Mouse (Mus musculus): ENCODE data around the gene Klf11. TPM values are rescaled to one million over a fixed set of nuclear protein-coding genes. Genes with fewer than 3 reads are reported as not detected.
"Not testable (repeated sequence)": the region's sequence is repeated elsewhere in the genome, so short reads cannot be mapped to it uniquely, and the experiment has no call there.

The Klf11 gene
- polyA plus RNA-seq, 1 experiment from 2014 or later, result 12.2 TPM

- WGBS (ENCODE audit: insufficient replicate concordance), result 83% methylated on average over 5 of the region's 5 CpGs
- Histone ChIP-seq H3K9ac (ENCODE audit: low read depth, low read length) (no peak overlapping the region), H3K36me3 (ENCODE audit: control insufficient read depth, insufficient read depth, low read length) (no peaks in the 10 kb centered on the region), H3K9me3 (replicated peaks; ENCODE audit: control insufficient read depth, low read length) (no peaks in the 10 kb centered on the region), H3K4me2 (no peak overlapping the region), H3K4me3 (ENCODE audit: low read depth, low read length) (no peak overlapping the region), H3K27me3 (ENCODE audit: control insufficient read depth, insufficient read depth, low read length) (no peaks in the 10 kb centered on the region), H3K27ac (ENCODE audit: low read depth, low read length) (no peak overlapping the region), H3K4me1 (ENCODE audit: control insufficient read depth, insufficient read depth, low read length) (peaks cover 8% of the 10 kb centered on the region; the same call in 1 of the 2 replicates)
- no peak for ATAC-seq (replicated peaks; ENCODE audit: insufficient number of reproducible peaks, low FRiP score, low TSS enrichment)
These were observed 24.7 kb upstream of the Klf11 start for GRCm38 (mm10) chr12:24626401-24626800.

DNA sequence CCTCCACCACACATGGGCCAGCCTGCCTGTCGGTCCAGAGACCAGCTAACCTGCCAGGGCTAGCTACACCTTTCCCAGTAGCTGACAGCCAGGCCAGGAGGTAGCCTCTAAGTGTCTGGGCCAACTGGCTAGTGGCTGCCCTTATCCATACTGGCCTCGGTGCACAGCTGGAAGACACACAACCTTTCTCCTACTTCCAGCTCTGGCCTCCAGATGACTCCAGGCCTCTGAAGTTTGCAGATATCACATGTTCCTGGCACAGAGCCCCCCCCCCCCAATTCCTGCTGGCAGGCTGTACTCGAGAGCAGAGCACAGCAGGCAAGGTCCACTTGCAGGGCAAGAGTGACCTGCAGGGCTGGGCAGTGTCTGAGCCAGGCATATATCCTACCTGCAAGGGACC is 23.9 kb upstream of the Klf11 start:
- no peak overlapping the region for H3K9ac ChIP-seq (ENCODE audit: low read depth, low read length)
- no peaks in the 10 kb centered on the region for H3K9me3 ChIP-seq (replicated peaks; ENCODE audit: control insufficient read depth, low read length)
- no peak overlapping the region for H3K27ac ChIP-seq (ENCODE audit: low read depth, low read length)
- H3K4me3 ChIP-seq (ENCODE audit: low read depth, low read length), result no peak overlapping the region
- H3K36me3 ChIP-seq (ENCODE audit: control insufficient read depth, insufficient read depth, low read length), result no peaks in the 10 kb centered on the region
- peaks cover 8% of the 10 kb centered on the region; the same call in 1 of the 2 replicates for H3K4me1 ChIP-seq (ENCODE audit: control insufficient read depth, insufficient read depth, low read length)
- no peaks in the 10 kb centered on the region for H3K27me3 ChIP-seq (ENCODE audit: control insufficient read depth, insufficient read depth, low read length)
- ATAC-seq (replicated peaks; ENCODE audit: insufficient number of reproducible peaks, low FRiP score, low TSS enrichment), result no peak
- 37% methylated on average over 3 of the region's 3 CpGs for WGBS (ENCODE audit: insufficient replicate concordance)
- no peak overlapping the region for H3K4me2 ChIP-seq

DNA sequence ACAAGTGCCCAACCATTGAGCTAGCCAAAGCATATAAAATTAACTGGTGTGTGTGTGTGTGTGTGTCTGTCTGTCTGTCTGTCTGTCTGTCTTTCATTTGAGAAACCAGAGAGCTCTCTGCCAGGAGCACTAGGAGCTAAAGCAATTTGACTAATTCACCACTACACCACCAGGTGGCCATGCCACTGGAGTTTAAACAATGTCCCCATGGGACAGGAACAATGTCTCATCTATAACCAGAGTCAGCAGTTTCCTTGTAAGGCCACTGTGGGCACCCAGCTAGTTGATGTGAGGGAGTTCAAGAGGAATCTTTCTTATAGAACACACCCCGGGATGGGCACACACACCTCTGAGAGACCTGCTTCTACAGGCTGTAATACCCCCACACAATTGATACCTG is 20.9 kb upstream of the Klf11 start:
- WGBS (ENCODE audit: insufficient replicate concordance), result 86% methylated on average over 1 of the region's 1 CpGs
- ATAC-seq (replicated peaks; ENCODE audit: insufficient number of reproducible peaks, low FRiP score, low TSS enrichment), result no peak

GRCm38 (mm10) chr12:24632404-24632803 is 18.7 kb upstream of the Klf11 start:
- no peak for ATAC-seq (replicated peaks; ENCODE audit: insufficient number of reproducible peaks, low FRiP score, low TSS enrichment)
- Histone ChIP-seq H3K4me1 (ENCODE audit: control insufficient read depth, insufficient read depth, low read length) (peaks cover 13% of the 10 kb centered on the region), H3K4me3 (ENCODE audit: low read depth, low read length) (no peak overlapping the region), H3K9ac (ENCODE audit: low read depth, low read length) (no peak overlapping the region), H3K27me3 (ENCODE audit: control insufficient read depth, insufficient read depth, low read length) (no peaks in the 10 kb centered on the region), H3K4me2 (no peak overlapping the region), H3K9me3 (replicated peaks; ENCODE audit: control insufficient read depth, low read length) (no peaks in the 10 kb centered on the region), H3K27ac (ENCODE audit: low read depth, low read length) (no peak overlapping the region), H3K36me3 (ENCODE audit: control insufficient read depth, insufficient read depth, low read length) (no peaks in the 10 kb centered on the region)
- WGBS (ENCODE audit: insufficient replicate concordance), result 63% methylated on average over 4 of the region's 4 CpGs

More for the DNA sequence above, 20.9 kb upstream of the Klf11 start:
- no peaks in the 10 kb centered on the region for H3K36me3 ChIP-seq (ENCODE audit: control insufficient read depth, insufficient read depth, low read length)
- H3K9ac ChIP-seq (ENCODE audit: low read depth, low read length), result no peak overlapping the region
- no peaks in the 10 kb centered on the region for H3K27me3 ChIP-seq (ENCODE audit: control insufficient read depth, insufficient read depth, low read length)
- no peak overlapping the region for H3K4me2 ChIP-seq
- no peak overlapping the region for H3K4me3 ChIP-seq (ENCODE audit: low read depth, low read length)
- H3K27ac ChIP-seq (ENCODE audit: low read depth, low read length), result no peak overlapping the region
- peaks cover 13% of the 10 kb centered on the region for H3K4me1 ChIP-seq (ENCODE audit: control insufficient read depth, insufficient read depth, low read length)
- no peaks in the 10 kb centered on the region for H3K9me3 ChIP-seq (replicated peaks; ENCODE audit: control insufficient read depth, low read length)

- 80% methylated on average over 1 of the region's 1 CpGs for WGBS (ENCODE audit: insufficient replicate concordance)
- no peak overlapping the region for H3K4me2 ChIP-seq
- no peaks in the 10 kb centered on the region for H3K27me3 ChIP-seq (ENCODE audit: control insufficient read depth, insufficient read depth, low read length)
- no peaks in the 10 kb centered on the region for H3K36me3 ChIP-seq (ENCODE audit: control insufficient read depth, insufficient read depth, low read length)
- H3K9me3 ChIP-seq (replicated peaks; ENCODE audit: control insufficient read depth, low read length), result no peaks in the 10 kb centered on the region
- H3K27ac ChIP-seq (ENCODE audit: low read depth, low read length), result no peak overlapping the region
- no peak for ATAC-seq (replicated peaks; ENCODE audit: insufficient number of reproducible peaks, low FRiP score, low TSS enrichment)
- no peak overlapping the region for H3K4me3 ChIP-seq (ENCODE audit: low read depth, low read length)
- no peak overlapping the region for H3K9ac ChIP-seq (ENCODE audit: low read depth, low read length)
- peaks cover 13% of the 10 kb centered on the region for H3K4me1 ChIP-seq (ENCODE audit: control insufficient read depth, insufficient read depth, low read length)
These were observed 17.3 kb upstream of the Klf11 start for GRCm38 (mm10) chr12:24633753-24634191.

DNA sequence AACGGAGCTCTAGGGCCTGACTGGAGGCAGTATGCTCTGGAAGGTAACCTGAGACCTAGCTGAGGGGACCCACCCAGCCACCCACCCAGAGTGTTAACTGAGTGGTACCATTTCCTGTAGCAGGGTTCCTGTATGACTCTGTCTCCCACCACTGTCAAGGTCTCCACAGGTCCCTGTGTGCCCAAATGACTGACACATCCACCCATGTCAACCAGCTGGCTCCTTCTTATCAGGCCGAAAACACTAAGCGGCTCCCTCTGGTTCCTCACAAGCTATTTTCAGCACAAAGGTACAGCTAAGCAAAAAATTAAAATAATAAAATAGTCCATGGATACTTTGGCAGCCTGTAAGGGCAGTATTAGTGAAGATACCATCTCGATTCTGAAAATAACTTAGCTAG is 16.9 kb upstream of the Klf11 start:
- H3K27ac ChIP-seq (ENCODE audit: low read depth, low read length), result no peak overlapping the region
- H3K4me1 ChIP-seq (ENCODE audit: control insufficient read depth, insufficient read depth, low read length), result peaks cover 13% of the 10 kb centered on the region
- H3K36me3 ChIP-seq (ENCODE audit: control insufficient read depth, insufficient read depth, low read length), result no peaks in the 10 kb centered on the region
- no peaks in the 10 kb centered on the region for H3K9me3 ChIP-seq (replicated peaks; ENCODE audit: control insufficient read depth, low read length)
- no peak overlapping the region for H3K4me2 ChIP-seq
- H3K27me3 ChIP-seq (ENCODE audit: control insufficient read depth, insufficient read depth, low read length), result no peaks in the 10 kb centered on the region
- H3K9ac ChIP-seq (ENCODE audit: low read depth, low read length), result no peak overlapping the region
- ATAC-seq (replicated peaks; ENCODE audit: insufficient number of reproducible peaks, low FRiP score, low TSS enrichment), result no peak
- no peak overlapping the region for H3K4me3 ChIP-seq (ENCODE audit: low read depth, low read length)
- WGBS (ENCODE audit: insufficient replicate concordance), result 53% methylated on average over 4 of the region's 4 CpGs

GRCm38 (mm10) chr12:24634648-24635047 is 16.4 kb upstream of the Klf11 start:
- no peaks in the 10 kb centered on the region for H3K36me3 ChIP-seq (ENCODE audit: control insufficient read depth, insufficient read depth, low read length)
- no peak overlapping the region for H3K4me2 ChIP-seq
- no peak for ATAC-seq (replicated peaks; ENCODE audit: insufficient number of reproducible peaks, low FRiP score, low TSS enrichment)
- no peak overlapping the region for H3K9ac ChIP-seq (ENCODE audit: low read depth, low read length)
- no peaks in the 10 kb centered on the region for H3K27me3 ChIP-seq (ENCODE audit: control insufficient read depth, insufficient read depth, low read length)
- 85% methylated on average over 3 of the region's 3 CpGs for WGBS (ENCODE audit: insufficient replicate concordance)
- no peak overlapping the region for H3K4me3 ChIP-seq (ENCODE audit: low read depth, low read length)
- H3K27ac ChIP-seq (ENCODE audit: low read depth, low read length), result no peak overlapping the region
- H3K9me3 ChIP-seq (replicated peaks; ENCODE audit: control insufficient read depth, low read length), result no peaks in the 10 kb centered on the region
- peaks cover 13% of the 10 kb centered on the region for H3K4me1 ChIP-seq (ENCODE audit: control insufficient read depth, insufficient read depth, low read length)

DNA sequence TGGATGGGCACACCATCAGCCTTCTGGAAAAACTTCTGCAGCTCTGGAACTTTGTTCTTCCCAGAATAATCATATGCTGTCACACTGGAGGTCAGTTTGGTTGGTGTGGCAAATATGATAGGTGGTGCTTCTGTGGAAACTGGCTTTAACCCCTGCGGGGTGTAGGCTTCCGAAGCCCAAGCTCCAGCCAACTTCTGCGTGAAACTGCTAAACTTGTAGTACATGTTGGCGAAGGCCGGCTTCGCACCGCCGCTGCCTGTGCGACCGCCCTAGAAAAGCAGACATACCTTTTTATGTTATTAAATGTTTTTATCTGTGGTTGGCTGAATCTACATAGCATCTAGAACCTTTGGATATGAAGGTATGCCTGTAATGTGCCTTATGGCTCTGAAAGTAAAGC is 12.3 kb upstream of the Klf11 start:
- H3K4me2 ChIP-seq; H3K9ac ChIP-seq (ENCODE audit: low read depth, low read length); H3K27ac ChIP-seq (ENCODE audit: low read depth, low read length); H3K9me3 ChIP-seq (replicated peaks; ENCODE audit: control insufficient read depth, low read length); H3K36me3 ChIP-seq (ENCODE audit: control insufficient read depth, insufficient read depth, low read length); H3K4me3 ChIP-seq (ENCODE audit: low read depth, low read length); ATAC-seq (replicated peaks; ENCODE audit: insufficient number of reproducible peaks, low FRiP score, low TSS enrichment); H3K4me1 ChIP-seq (ENCODE audit: control insufficient read depth, insufficient read depth, low read length); H3K27me3 ChIP-seq (ENCODE audit: control insufficient read depth, insufficient read depth, low read length): not testable (repeated sequence)
- 93% methylated on average over 10 of the region's 10 CpGs for WGBS (ENCODE audit: insufficient replicate concordance)

DNA sequence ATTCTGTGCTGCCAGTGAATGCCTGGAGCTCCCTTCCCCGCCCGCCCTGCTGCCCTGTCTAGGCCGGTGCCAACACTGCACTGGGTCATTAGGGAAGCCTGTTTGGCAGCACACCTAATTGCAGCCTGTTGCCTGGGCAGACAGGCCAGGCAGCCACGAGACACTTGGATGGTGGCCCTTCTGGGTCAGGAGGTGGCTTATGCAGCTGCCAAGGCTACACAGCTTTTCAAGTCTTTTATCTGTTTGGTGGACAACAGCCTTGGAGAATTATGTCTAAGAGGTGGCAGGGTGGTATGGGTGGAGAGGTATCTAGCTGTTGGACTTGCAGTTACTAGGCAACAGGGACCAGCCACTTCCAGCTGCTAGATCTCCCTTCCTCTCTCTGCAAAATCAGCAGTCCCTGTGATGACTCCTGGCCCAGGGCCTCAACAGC is 8.7 kb upstream of the Klf11 start:
- Histone ChIP-seq H3K4me1 (ENCODE audit: control insufficient read depth, insufficient read depth, low read length) (no peaks in the 10 kb centered on the region), H3K9me3 (replicated peaks; ENCODE audit: control insufficient read depth, low read length) (no peaks in the 10 kb centered on the region), H3K4me2 (no peak overlapping the region), H3K27ac (ENCODE audit: low read depth, low read length) (no peak overlapping the region), H3K36me3 (ENCODE audit: control insufficient read depth, insufficient read depth, low read length) (no peaks in the 10 kb centered on the region), H3K27me3 (ENCODE audit: control insufficient read depth, insufficient read depth, low read length) (no peaks in the 10 kb centered on the region), H3K4me3 (ENCODE audit: low read depth, low read length) (no peak overlapping the region), H3K9ac (ENCODE audit: low read depth, low read length) (no peak overlapping the region)
- no peak for ATAC-seq (replicated peaks; ENCODE audit: insufficient number of reproducible peaks, low FRiP score, low TSS enrichment)
- WGBS (ENCODE audit: insufficient replicate concordance), result 74% methylated on average over 4 of the region's 4 CpGs

Measured in heart, embryonic 11.5 days (tissue).